Mouse (Mus musculus): ENCODE measurements at regions not wholly inside any gene's neighbourhood (a gene's known extent, or its start where the extent isn't known, plus 50 kb on each side); places are given as distances from the start of the nearest gene placed in this dataset.

GRCm38 (mm10) chr15:59138393-59139107 lies 249.5 kb downstream of the Gm49356 start:
- Histone ChIP-seq H3K79me2 (ENCODE audit: control insufficient read depth, insufficient read depth) (no peaks in the 10 kb centered on the region), H3K27me3 (ENCODE audit: control insufficient read depth, insufficient read depth, insufficient read length) (no peaks in the 10 kb centered on the region), H3K4me3 (ENCODE audit: insufficient read depth, poor library complexity, severe bottlenecking) (no peak overlapping the region), H3K36me3 (ENCODE audit: control insufficient read depth, insufficient read depth) (no peaks in the 10 kb centered on the region), H3ac (ENCODE audit: control insufficient read depth, insufficient read length, low read depth) (no peak overlapping the region), H3K79me3 (ENCODE audit: low read depth) (no peaks in the 10 kb centered on the region)
- TF ChIP-seq MAX (IDR thresholded peaks at IDR 0.05) (no peak), FOSL1 (IDR thresholded peaks at IDR 0.05; ENCODE audit: insufficient read depth, low read length, poor library complexity, severe bottlenecking) (no peak), MYOD1 (IDR thresholded peaks at IDR 0.05; ENCODE audit: control insufficient read depth, insufficient read length, low read depth) (no peak)

GRCm38 (mm10) chr15:59141621-59142020 lies 252.5 kb downstream of the Gm49356 start:
- Histone ChIP-seq H3K79me3 (ENCODE audit: low read depth) (no peaks in the 10 kb centered on the region), H3ac (ENCODE audit: control insufficient read depth, insufficient read length, low read depth) (no peak overlapping the region), H3K79me2 (ENCODE audit: control insufficient read depth, insufficient read depth) (no peaks in the 10 kb centered on the region), H3K36me3 (ENCODE audit: control insufficient read depth, insufficient read depth) (no peaks in the 10 kb centered on the region), H3K4me3 (ENCODE audit: insufficient read depth, poor library complexity, severe bottlenecking) (no peak overlapping the region), H3K27me3 (ENCODE audit: control insufficient read depth, insufficient read depth, insufficient read length) (no peaks in the 10 kb centered on the region)
- TF ChIP-seq CEBPB (IDR thresholded peaks at IDR 0.05; ENCODE audit: low read depth) (no peak), USF1 (IDR thresholded peaks at IDR 0.05; ENCODE audit: low read depth) (no peak), MAX (IDR thresholded peaks at IDR 0.05) (no peak), MYOD1 (IDR thresholded peaks at IDR 0.05; ENCODE audit: control insufficient read depth, insufficient read length, low read depth) (no peak), FOSL1 (IDR thresholded peaks at IDR 0.05; ENCODE audit: insufficient read depth, low read length, poor library complexity, severe bottlenecking) (no peak), CTCF (IDR thresholded peaks at IDR 0.05; ENCODE audit: control insufficient read depth, insufficient read depth, insufficient read length) (no peak), MYOG (IDR thresholded peaks at IDR 0.05; ENCODE audit: control insufficient read depth, extremely low read depth, insufficient read length) (no peak)

- H3K27me3 ChIP-seq (ENCODE audit: control insufficient read depth, insufficient read depth, insufficient read length) = no peaks in the 10 kb centered on the region
- no peak overlapping the region for H3ac ChIP-seq (ENCODE audit: control insufficient read depth, insufficient read length, low read depth)
- peak; percentile 58 for TF ChIP-seq CEBPB (IDR thresholded peaks at IDR 0.05; ENCODE audit: low read depth)
- no peak for TF ChIP-seq MYOG (IDR thresholded peaks at IDR 0.05; ENCODE audit: control insufficient read depth, extremely low read depth, insufficient read length)
- no peaks in the 10 kb centered on the region for H3K36me3 ChIP-seq (ENCODE audit: control insufficient read depth, insufficient read depth)
- H3K79me2 ChIP-seq (ENCODE audit: control insufficient read depth, insufficient read depth) = no peaks in the 10 kb centered on the region
- H3K4me3 ChIP-seq (ENCODE audit: insufficient read depth, poor library complexity, severe bottlenecking) = no peak overlapping the region
- no peaks in the 10 kb centered on the region for H3K79me3 ChIP-seq (ENCODE audit: low read depth)
Measured at GRCm38 (mm10) chr15:59142481-59142880, 253.4 kb downstream of the Gm49356 start.

- H3K79me2 ChIP-seq (ENCODE audit: control insufficient read depth, insufficient read depth) = no peaks in the 10 kb centered on the region
- no peaks in the 10 kb centered on the region for H3K27me3 ChIP-seq (ENCODE audit: control insufficient read depth, insufficient read depth, insufficient read length)
- no peaks in the 10 kb centered on the region for H3K79me3 ChIP-seq (ENCODE audit: low read depth)
- H3ac ChIP-seq (ENCODE audit: control insufficient read depth, insufficient read length, low read depth) = no peak overlapping the region
- H3K4me3 ChIP-seq (ENCODE audit: insufficient read depth, poor library complexity, severe bottlenecking) = no peak overlapping the region
- no peaks in the 10 kb centered on the region for H3K36me3 ChIP-seq (ENCODE audit: control insufficient read depth, insufficient read depth)
- TF ChIP-seq CTCF (IDR thresholded peaks at IDR 0.05; ENCODE audit: control insufficient read depth, insufficient read depth, insufficient read length) (no peak), MYOD1 (IDR thresholded peaks at IDR 0.05; ENCODE audit: control insufficient read depth, insufficient read length, low read depth) (no peak), USF1 (IDR thresholded peaks at IDR 0.05; ENCODE audit: low read depth) (no peak), FOSL1 (IDR thresholded peaks at IDR 0.05; ENCODE audit: insufficient read depth, low read length, poor library complexity, severe bottlenecking) (no peak), CEBPB (IDR thresholded peaks at IDR 0.05; ENCODE audit: low read depth) (no peak), MAX (IDR thresholded peaks at IDR 0.05) (no peak), MYOG (IDR thresholded peaks at IDR 0.05; ENCODE audit: control insufficient read depth, extremely low read depth, insufficient read length) (no peak)
Measured at GRCm38 (mm10) chr15:59143891-59144290, 254.8 kb downstream of the Gm49356 start.

GRCm38 (mm10) chr15:59145679-59146078 lies 256.6 kb downstream of the Gm49356 start:
- no peaks in the 10 kb centered on the region for H3K36me3 ChIP-seq (ENCODE audit: control insufficient read depth, insufficient read depth)
- H3ac ChIP-seq (ENCODE audit: control insufficient read depth, insufficient read length, low read depth) = no peak overlapping the region
- no peaks in the 10 kb centered on the region for H3K79me3 ChIP-seq (ENCODE audit: low read depth)
- H3K4me3 ChIP-seq (ENCODE audit: insufficient read depth, poor library complexity, severe bottlenecking) = no peak overlapping the region
- H3K79me2 ChIP-seq (ENCODE audit: control insufficient read depth, insufficient read depth) = no peaks in the 10 kb centered on the region
- no peaks in the 10 kb centered on the region for H3K27me3 ChIP-seq (ENCODE audit: control insufficient read depth, insufficient read depth, insufficient read length)
- TF ChIP-seq MAX (IDR thresholded peaks at IDR 0.05) (no peak), FOSL1 (IDR thresholded peaks at IDR 0.05; ENCODE audit: insufficient read depth, low read length, poor library complexity, severe bottlenecking) (no peak), MYOG (IDR thresholded peaks at IDR 0.05; ENCODE audit: control insufficient read depth, extremely low read depth, insufficient read length) (no peak), CEBPB (IDR thresholded peaks at IDR 0.05; ENCODE audit: low read depth) (no peak), MYOD1 (IDR thresholded peaks at IDR 0.05; ENCODE audit: control insufficient read depth, insufficient read length, low read depth) (no peak)

GRCm38 (mm10) chr15:59146111-59146510 lies 257.0 kb downstream of the Gm49356 start:
- Histone ChIP-seq H3K27me3 (ENCODE audit: control insufficient read depth, insufficient read depth, insufficient read length) (no peaks in the 10 kb centered on the region), H3K4me3 (ENCODE audit: insufficient read depth, poor library complexity, severe bottlenecking) (no peak overlapping the region)
- TF ChIP-seq FOSL1 (IDR thresholded peaks at IDR 0.05; ENCODE audit: insufficient read depth, low read length, poor library complexity, severe bottlenecking) (no peak), MYOG (IDR thresholded peaks at IDR 0.05; ENCODE audit: control insufficient read depth, extremely low read depth, insufficient read length) (no peak), MYOD1 (IDR thresholded peaks at IDR 0.05; ENCODE audit: control insufficient read depth, insufficient read length, low read depth) (no peak), CEBPB (IDR thresholded peaks at IDR 0.05; ENCODE audit: low read depth) (no peak), MAX (IDR thresholded peaks at IDR 0.05) (no peak), CTCF (IDR thresholded peaks at IDR 0.05; ENCODE audit: control insufficient read depth, insufficient read depth, insufficient read length) (no peak), USF1 (IDR thresholded peaks at IDR 0.05; ENCODE audit: low read depth) (no peak)

More at GRCm38 (mm10) chr15:59146111-59146510, 257.0 kb downstream of the Gm49356 start:
- Histone ChIP-seq H3K79me3 (ENCODE audit: low read depth) (no peaks in the 10 kb centered on the region), H3K79me2 (ENCODE audit: control insufficient read depth, insufficient read depth) (no peaks in the 10 kb centered on the region), H3ac (ENCODE audit: control insufficient read depth, insufficient read length, low read depth) (no peak overlapping the region), H3K36me3 (ENCODE audit: control insufficient read depth, insufficient read depth) (no peaks in the 10 kb centered on the region)

All from C2C12 (cell line).